Mouse (Mus musculus) ES-Bruce4 (cell line): ENCODE measurements around the gene Pttg1ip.

Source experiments
- CTCF ChIP-seq: IDR thresholded peaks from one replicate; pipeline ENCODE4 v1.8.1; 2011; ENCODE audit warnings: low read depth, low read length
- EP300 ChIP-seq: IDR thresholded peaks from 2 replicates; pipeline ENCODE4 v1.6.1; 2011; ENCODE audit warnings: low read depth, low read length; ENCODE audit not compliant: insufficient read depth
- POLR2A ChIP-seq: IDR thresholded peaks from one replicate; pipeline ENCODE4 v1.8.1; 2011; ENCODE audit warnings: low read length; ENCODE audit not compliant: insufficient read depth

DNA sequence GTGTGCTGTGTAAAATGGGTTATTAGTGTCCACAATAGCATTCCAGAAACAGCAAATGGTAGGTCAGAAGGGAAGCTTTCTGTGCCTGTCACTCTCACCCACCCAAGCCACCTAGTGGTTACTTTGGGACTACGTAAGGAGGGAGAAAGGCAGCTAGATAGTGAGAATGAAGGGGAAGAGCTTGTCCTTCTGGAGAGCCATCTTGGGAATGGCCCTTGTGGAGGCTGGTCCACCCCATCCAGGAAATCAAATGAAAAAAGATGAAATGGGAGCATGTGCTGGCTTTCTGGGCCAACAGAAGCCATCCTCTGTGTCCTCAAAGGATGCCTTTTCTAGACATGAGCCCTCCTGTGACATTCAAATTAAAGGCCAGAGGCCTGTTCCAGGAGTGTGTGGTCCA is 23.8 kb downstream of the Pttg1ip start:
- TF ChIP-seq CTCF = no peak
- TF ChIP-seq POLR2A = no peak
- no peak for TF ChIP-seq EP300
